In the genomic region with DNA sequence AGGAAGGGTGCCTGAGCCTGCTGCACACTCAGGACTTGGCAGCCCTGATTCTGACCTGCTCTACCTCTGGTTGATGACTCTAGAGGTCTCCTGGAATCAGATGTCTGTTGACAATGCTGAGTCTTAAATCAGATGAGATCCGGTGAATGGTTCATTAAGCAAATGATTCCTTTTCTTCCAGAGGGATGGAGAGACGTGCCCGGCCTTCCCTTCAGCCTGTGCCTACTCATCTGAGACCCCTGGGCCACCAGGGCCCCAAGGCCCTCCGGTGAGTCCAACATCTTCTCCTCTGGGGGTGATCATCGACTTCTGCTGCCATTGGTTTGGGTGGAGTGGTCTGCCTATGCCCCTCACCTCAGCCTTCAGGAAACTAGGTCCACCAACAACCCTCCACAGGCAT, we compare ENCODE assay signal across 24 mouse cellular contexts. TPM values are rescaled to one million over a fixed set of nuclear protein-coding genes. Genes with fewer than 3 reads are reported as not detected.
DNase-seq lines count a peak whose midpoint lies in the region; ATAC-seq and TF ChIP-seq lines count a peak whose summit lies in the region.
"Had no signal": no experiment of that assay in that cellular context is flagged by ENCODE, and none has a peak within 500 bp of the region (broad histone marks: within the 10 kb centered on the region; RNA-seq: fewer than 3 reads in every experiment).

No protein-coding gene starts in this region.

- 0 out of 2 replicates have a peak, but pooled peaks cover 4% of the 10 kb centered on the region for H3K4me1 ChIP-seq in kidney, embryonic 14.5 days (ENCODE audit: control insufficient read depth, insufficient read depth, low read length)
- peaks cover 7% of the 10 kb centered on the region; the same call in 1 of the 2 replicates for H3K4me1 ChIP-seq in kidney, embryonic 16.5 days (ENCODE audit: insufficient read depth, low read length)
- no peaks in the 10 kb centered on the region for H3K4me1 ChIP-seq in midbrain, embryonic 11.5 days (ENCODE audit: control insufficient read depth, insufficient read depth, low read length)
- no peaks in the 10 kb centered on the region for H3K4me1 ChIP-seq in midbrain, postnatal 0 days (ENCODE audit: insufficient read depth, low read length)
- H3K4me1 ChIP-seq: embryonic facial prominence, embryonic 12.5 days; forebrain, embryonic 13.5 days; forebrain, embryonic 15.5 days had no signal

- 30% methylated on average over 5 of the region's 5 CpGs for WGBS in kidney, embryonic 14.5 days
- WGBS in kidney, embryonic 16.5 days: 32% methylated on average over 5 of the region's 5 CpGs
- 71% methylated on average over 5 of the region's 5 CpGs for WGBS in midbrain, embryonic 11.5 days
- 70% methylated on average over 5 of the region's 5 CpGs for WGBS in midbrain, postnatal 0 days

- H3K9ac ChIP-seq in kidney, embryonic 14.5 days (ENCODE audit: low read depth, low read length): no peak overlapping the region
- no peak overlapping the region for H3K9ac ChIP-seq in kidney, embryonic 16.5 days (replicated peaks; ENCODE audit: low read length)
- no peak overlapping the region for H3K9ac ChIP-seq in midbrain, embryonic 11.5 days (ENCODE audit: low read length)
- H3K9ac ChIP-seq in midbrain, postnatal 0 days (replicated peaks; ENCODE audit: low read length, poor library complexity, severe bottlenecking): no peak overlapping the region
- H3K9ac ChIP-seq: embryonic facial prominence, embryonic 12.5 days; forebrain, embryonic 13.5 days; forebrain, embryonic 15.5 days had no signal

- H3K4me3 ChIP-seq in kidney, embryonic 14.5 days (ENCODE audit: low read length): no peak overlapping the region
- H3K4me3 ChIP-seq in kidney, embryonic 16.5 days (ENCODE audit: low read length): no peak overlapping the region
- no peak overlapping the region for H3K4me3 ChIP-seq in midbrain, embryonic 11.5 days (ENCODE audit: low read depth, low read length)
- H3K4me3 ChIP-seq in midbrain, postnatal 0 days (ENCODE audit: low read depth, low read length): no peak overlapping the region
- H3K4me3 ChIP-seq: embryonic facial prominence, embryonic 10.5 days; embryonic facial prominence, embryonic 12.5 days; forebrain, embryonic 13.5 days; forebrain, embryonic 15.5 days had no signal

- H3K27me3 ChIP-seq in kidney, embryonic 14.5 days (ENCODE audit: control insufficient read depth, insufficient read depth, low read length): no peaks in the 10 kb centered on the region
- H3K27me3 ChIP-seq in kidney, embryonic 16.5 days (ENCODE audit: insufficient read depth, low read length): no peaks in the 10 kb centered on the region
- H3K27me3 ChIP-seq in midbrain, embryonic 11.5 days (ENCODE audit: control insufficient read depth, insufficient read depth, low read length): no peaks in the 10 kb centered on the region
- H3K27me3 ChIP-seq in midbrain, postnatal 0 days (ENCODE audit: insufficient read depth, low read length): no peaks in the 10 kb centered on the region
- H3K27me3 ChIP-seq: embryonic facial prominence, embryonic 12.5 days; forebrain, embryonic 13.5 days; forebrain, embryonic 15.5 days had no signal

- peak; percentile 61; the same call in 1 of the 2 replicates for ATAC-seq in kidney, embryonic 14.5 days (ENCODE audit: low FRiP score, low TSS enrichment)
- ATAC-seq in kidney, embryonic 16.5 days (ENCODE audit: low FRiP score, low TSS enrichment): peak; percentile 52
- ATAC-seq in midbrain, embryonic 11.5 days (ENCODE audit: low FRiP score): no peak
- no peak for ATAC-seq in midbrain, postnatal 0 days (ENCODE audit: low FRiP score)
- ATAC-seq: activated CD4-positive, CD25-positive, alpha-beta regulatory T cell, adult 4 months; CD4-positive, CD25-positive, alpha-beta regulatory T cell, adult 4 months; forebrain, embryonic 13.5 days; forebrain, embryonic 15.5 days; Patski had no signal

- no peak for TF ChIP-seq CTCF in midbrain, postnatal 0 days (IDR thresholded peaks at IDR 0.05)

- DNase-seq in kidney, adult 11 months: no peak
- DNase-seq in kidney, adult 9 months: no peak
- peak; percentile 17 for DNase-seq in midbrain, embryonic 11.5 days (ENCODE audit: low spot score, missing footprints)
- no peak for DNase-seq in midbrain, postnatal 0 days (ENCODE audit: low spot score)
- DNase-seq: adrenal gland, adult 8-10 months; adrenal gland, postnatal 14 days; adrenal gland, postnatal 36 days; B cell, adult 2 months; cerebellum, adult 11-12 months; cerebellum, adult 2 months; cerebellum, adult 9-10 months; cerebellum, postnatal 10 days; cerebellum, postnatal 25 days had no signal

- H3K27ac ChIP-seq in kidney, embryonic 14.5 days (ENCODE audit: low read depth, low read length): no peak overlapping the region
- H3K27ac ChIP-seq in kidney, embryonic 16.5 days (ENCODE audit: low read length): no peak overlapping the region; the same call in 1 of the 2 replicates
- no peak overlapping the region for H3K27ac ChIP-seq in midbrain, embryonic 11.5 days (ENCODE audit: low read depth, low read length)
- H3K27ac ChIP-seq in midbrain, postnatal 0 days (ENCODE audit: low read depth, low read length): no peak overlapping the region
- H3K27ac ChIP-seq: embryonic facial prominence, embryonic 10.5 days; embryonic facial prominence, embryonic 12.5 days; forebrain, embryonic 13.5 days; forebrain, embryonic 15.5 days had no signal

- H3K36me3 ChIP-seq in kidney, embryonic 14.5 days (ENCODE audit: control insufficient read depth, insufficient read depth, low read length): no peaks in the 10 kb centered on the region
- no peaks in the 10 kb centered on the region for H3K36me3 ChIP-seq in kidney, embryonic 16.5 days (ENCODE audit: insufficient read depth, low read length)
- H3K36me3 ChIP-seq in midbrain, embryonic 11.5 days (ENCODE audit: control insufficient read depth, insufficient read depth, low read length): no peaks in the 10 kb centered on the region
- no peaks in the 10 kb centered on the region for H3K36me3 ChIP-seq in midbrain, postnatal 0 days (ENCODE audit: insufficient read depth, low read length)
- H3K36me3 ChIP-seq: embryonic facial prominence, embryonic 10.5 days; embryonic facial prominence, embryonic 12.5 days; forebrain, embryonic 15.5 days; G1E had no signal

- no peaks in the 10 kb centered on the region for H3K9me3 ChIP-seq in kidney, embryonic 14.5 days (ENCODE audit: control insufficient read depth, low read length)
- H3K9me3 ChIP-seq in kidney, embryonic 16.5 days (ENCODE audit: low read length): no peaks in the 10 kb centered on the region
- H3K9me3 ChIP-seq in midbrain, embryonic 11.5 days (ENCODE audit: control insufficient read depth, low read length): no peaks in the 10 kb centered on the region
- H3K9me3 ChIP-seq in midbrain, postnatal 0 days (ENCODE audit: low read length): no peaks in the 10 kb centered on the region
- H3K9me3 ChIP-seq: embryonic facial prominence, embryonic 10.5 days; embryonic facial prominence, embryonic 12.5 days; forebrain, embryonic 13.5 days; forebrain, embryonic 15.5 days; G1E had no signal

- no peak overlapping the region for H3K4me2 ChIP-seq in kidney, embryonic 14.5 days (replicated peaks; ENCODE audit: low read depth, low read length)
- H3K4me2 ChIP-seq in kidney, embryonic 16.5 days (replicated peaks; ENCODE audit: low read depth, low read length): no peak overlapping the region
- H3K4me2 ChIP-seq in midbrain, embryonic 11.5 days: no peak overlapping the region
- no peak overlapping the region for H3K4me2 ChIP-seq in midbrain, postnatal 0 days (ENCODE audit: low read depth, low read length, poor library complexity, severe bottlenecking)
- H3K4me2 ChIP-seq: embryonic facial prominence, embryonic 12.5 days; forebrain, embryonic 13.5 days; forebrain, embryonic 15.5 days had no signal

RNA-seq across cellular contexts. Expression of a gene that starts 22.0 kb away (rescaled TPM):
- 0.21 and 0.50 TPM in 2 replicates for polyA plus RNA-seq in kidney, embryonic 14.5 days (2014; fragmentation: Nextera tagmentation; extraction: Ambion mirVana)
- polyA plus RNA-seq in kidney, embryonic 16.5 days (2015; fragmentation: Nextera tagmentation; extraction: Ambion mirVana): 0.22 and 0.47 TPM in 2 replicates
- polyA plus RNA-seq in midbrain, embryonic 11.5 days (2014; fragmentation: Nextera tagmentation; extraction: Ambion mirVana): 0.18 and 0.26 TPM in 2 replicates
- total RNA-seq in midbrain, postnatal 0 days (2014; rRNA removed): 0.44 and 0.52 TPM in 2 replicates
- polyA plus RNA-seq in midbrain, postnatal 0 days (2015; fragmentation: Nextera tagmentation; extraction: Ambion mirVana): 0.13 and 0.14 TPM in 2 replicates

RNA-seq across cellular contexts. Expression of a gene that starts 35.0 kb away (rescaled TPM):
- polyA plus RNA-seq in kidney, embryonic 14.5 days (2014; fragmentation: Nextera tagmentation; extraction: Ambion mirVana): 3.8 and 5.3 TPM in 2 replicates
- 4.3 TPM in 2 replicates for polyA plus RNA-seq in kidney, embryonic 16.5 days (2015; fragmentation: Nextera tagmentation; extraction: Ambion mirVana)
- 41.2 and 44.2 TPM in 2 replicates for polyA plus RNA-seq in midbrain, embryonic 11.5 days (2014; fragmentation: Nextera tagmentation; extraction: Ambion mirVana)
- 53.9 and 58.7 TPM in 2 replicates for total RNA-seq in midbrain, postnatal 0 days (2014; rRNA removed)
- 43.6 and 47.8 TPM in 2 replicates for polyA plus RNA-seq in midbrain, postnatal 0 days (2015; fragmentation: Nextera tagmentation; extraction: Ambion mirVana)
- total RNA-seq: CH12.LX had no signal
- polyA plus RNA-seq: activated CD4-positive, CD25-positive, alpha-beta regulatory T cell, adult 4 months; CD4-positive, CD25-positive, alpha-beta regulatory T cell, adult 4 months; G1E had no signal

RNA-seq across cellular contexts. Expression of a gene that starts 41.3 kb away (rescaled TPM):
- 55.1 and 71.3 TPM in 2 replicates for polyA plus RNA-seq in kidney, embryonic 14.5 days (2014; fragmentation: Nextera tagmentation; extraction: Ambion mirVana)
- polyA plus RNA-seq in kidney, embryonic 16.5 days (2015; fragmentation: Nextera tagmentation; extraction: Ambion mirVana): 110 and 114 TPM in 2 replicates
- polyA plus RNA-seq in midbrain, embryonic 11.5 days (2014; fragmentation: Nextera tagmentation; extraction: Ambion mirVana): 38.6 and 45.7 TPM in 2 replicates
- total RNA-seq in midbrain, postnatal 0 days (2014; rRNA removed): 94.1 and 123 TPM in 2 replicates
- 124 and 132 TPM in 2 replicates for polyA plus RNA-seq in midbrain, postnatal 0 days (2015; fragmentation: Nextera tagmentation; extraction: Ambion mirVana)

RNA-seq across cellular contexts. Expression of a gene that starts 53.8 kb away (rescaled TPM):
- 39.0 and 44.1 TPM in 2 replicates for polyA plus RNA-seq in kidney, embryonic 14.5 days (2014; fragmentation: Nextera tagmentation; extraction: Ambion mirVana)
- polyA plus RNA-seq in kidney, embryonic 16.5 days (2015; fragmentation: Nextera tagmentation; extraction: Ambion mirVana): 36.9 and 48.7 TPM in 2 replicates
- 63.2 and 63.6 TPM in 2 replicates for polyA plus RNA-seq in midbrain, embryonic 11.5 days (2014; fragmentation: Nextera tagmentation; extraction: Ambion mirVana)
- total RNA-seq in midbrain, postnatal 0 days (2014; rRNA removed): 40.4 and 59.5 TPM in 2 replicates
- 95.5 and 111 TPM in 2 replicates for polyA plus RNA-seq in midbrain, postnatal 0 days (2015; fragmentation: Nextera tagmentation; extraction: Ambion mirVana)
- total RNA-seq: CH12.LX, G1E had no signal
- polyA plus RNA-seq: activated CD4-positive, CD25-positive, alpha-beta regulatory T cell, adult 4 months; CD4-positive, CD25-positive, alpha-beta regulatory T cell, adult 4 months; G1E had no signal

Comparison
In these comparisons a context has a peak if more than half of its experiments do, and no peak if none do; other contexts are left out.
1. ATAC-seq: peak in kidney, embryonic 14.5 days (single experiment) and kidney, embryonic 16.5 days (single experiment); none in midbrain, embryonic 11.5 days (single experiment) and midbrain, postnatal 0 days (single experiment).